Mouse (Mus musculus) CH12F3 (cell line): Measurements from ENCODE around the gene Gm21761.
"Not testable (repeated sequence)": the region's sequence is repeated elsewhere in the genome, so short reads cannot be mapped to it uniquely, and the experiment has no call there.

ENCODE experiments used
- in situ Hi-C: fragments of 300-500 bp; cut with MboI; formaldehyde crosslinking; loops from 2 replicates; pipeline ENCODE4 v1.14.3; 2020; ENCODE audit warnings: low sequenced_read_pairs

Gm21761 gene

GRCm38 (mm10) chr13:119929172-119929571 is at the start of gene Gm21761:
Gm21761 (minus strand) TSS chr13:119929272.
- in situ Hi-C loops, result not testable (repeated sequence)

- in situ Hi-C loops, result not testable (repeated sequence)
Measured at GRCm38 (mm10) chr13:119969163-119969562, 40.1 kb upstream of the Gm21761 start.

GRCm38 (mm10) chr13:119968193-119968592 is 39.1 kb upstream of the Gm21761 start:
- in situ Hi-C loops, result not testable (repeated sequence)

GRCm38 (mm10) chr13:119965968-119966367 is 36.9 kb upstream of the Gm21761 start:
- in situ Hi-C loops, result not testable (repeated sequence)

- in situ Hi-C loops, result not testable (repeated sequence)
Measured at GRCm38 (mm10) chr13:119965302-119965952, 36.4 kb upstream of the Gm21761 start.

- in situ Hi-C loops, result not testable (repeated sequence)
Measured at GRCm38 (mm10) chr13:119962856-119963255, 33.8 kb upstream of the Gm21761 start.

GRCm38 (mm10) chr13:119955567-119955966 is 26.5 kb upstream of the Gm21761 start:
- in situ Hi-C loops, result not testable (repeated sequence)

- in situ Hi-C loops, result not testable (repeated sequence)
Measured at GRCm38 (mm10) chr13:119955089-119955488, 26.0 kb upstream of the Gm21761 start.

- in situ Hi-C loops, result not testable (repeated sequence)
Measured at GRCm38 (mm10) chr13:119950706-119951105, 21.6 kb upstream of the Gm21761 start, which contains the start of gene B020031M17Rik. B020031M17Rik (minus strand) TSS chr13:119950806.

GRCm38 (mm10) chr13:119924597-119925340 is 4.3 kb downstream of the Gm21761 start:
- in situ Hi-C loops, result not testable (repeated sequence)

GRCm38 (mm10) chr13:119916966-119917722 is 11.9 kb downstream of the Gm21761 start:
- in situ Hi-C loops, result not testable (repeated sequence)

- in situ Hi-C loops, result not testable (repeated sequence)
Measured at GRCm38 (mm10) chr13:119916449-119916848, 12.6 kb downstream of the Gm21761 start.

GRCm38 (mm10) chr13:119898549-119898948 is 30.5 kb downstream of the Gm21761 start:
- in situ Hi-C loops, result not testable (repeated sequence)

GRCm38 (mm10) chr13:119894685-119895084 is 34.4 kb downstream of the Gm21761 start, which contains the start of gene Tcstv1:
Tcstv1 (minus strand) TSS chr13:119894785.
- in situ Hi-C loops, result not testable (repeated sequence)

GRCm38 (mm10) chr13:119886896-119887295 is 42.2 kb downstream of the Gm21761 start:
- in situ Hi-C loops, result not testable (repeated sequence)

- in situ Hi-C loops, result not testable (repeated sequence)
Measured at GRCm38 (mm10) chr13:119864395-119864999, 64.6 kb downstream of the Gm21761 start.

GRCm38 (mm10) chr13:119862399-119862798 is 66.7 kb downstream of the Gm21761 start:
- in situ Hi-C loops, result not testable (repeated sequence)
